Mouse (Mus musculus): ENCODE data around the gene Cdc26. TPM values are rescaled to one million over a fixed set of nuclear protein-coding genes. Genes with fewer than 3 reads are reported as not detected.

Gene Cdc26
- polyA plus RNA-seq, 1 experiment from 2014 or later: 138 TPM

DNA sequence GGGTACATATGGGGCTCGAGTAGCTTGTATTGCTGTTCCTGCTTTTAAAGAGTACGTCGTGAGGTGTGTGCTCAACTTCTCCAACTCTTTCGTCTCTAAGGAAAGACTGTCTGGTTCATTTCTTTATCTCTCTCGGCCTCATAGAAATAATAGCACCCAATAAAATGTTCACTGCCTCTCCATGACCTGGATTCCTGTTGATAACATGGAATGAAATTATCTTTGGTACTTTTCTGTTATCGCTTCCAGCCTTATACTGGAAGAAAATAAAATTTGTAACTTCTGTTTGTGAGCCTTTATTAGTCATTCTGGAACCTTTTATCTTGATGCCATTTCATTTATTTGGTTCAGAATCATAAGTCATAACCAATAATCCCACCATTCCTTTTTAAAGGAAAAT is 25.2 kb downstream of the Cdc26 start:
- TF ChIP-seq CTCF (IDR thresholded peaks at IDR 0.05; ENCODE audit: low read depth): no peak
- H3K9ac ChIP-seq (ENCODE audit: low read depth, low read length): no peak overlapping the region
- no peak overlapping the region for H3K27ac ChIP-seq
- H3K4me2 ChIP-seq (ENCODE audit: low read length): no peak overlapping the region
- H3K4me3 ChIP-seq (replicated peaks; ENCODE audit: low read depth, low read length): no peak overlapping the region
- ATAC-seq (replicated peaks; ENCODE audit: low FRiP score, low read depth) (no peak), DNase-seq (ENCODE audit: low spot score) (no peak)
- no peaks in the 10 kb centered on the region for H3K9me3 ChIP-seq (replicated peaks; ENCODE audit: low read length)
- H3K36me3 ChIP-seq (ENCODE audit: insufficient read depth, low read length): 0 out of 2 replicates have a peak, but pooled peaks cover 8% of the 10 kb centered on the region
- no peaks in the 10 kb centered on the region for H3K27me3 ChIP-seq (ENCODE audit: insufficient read depth, low read length)
- 89% methylated on average over 6 of the region's 6 CpGs for WGBS
- H3K4me1 ChIP-seq (replicated peaks; ENCODE audit: insufficient read depth, low read length): 0 out of 2 replicates have a peak, but pooled peaks cover 3% of the 10 kb centered on the region

DNA sequence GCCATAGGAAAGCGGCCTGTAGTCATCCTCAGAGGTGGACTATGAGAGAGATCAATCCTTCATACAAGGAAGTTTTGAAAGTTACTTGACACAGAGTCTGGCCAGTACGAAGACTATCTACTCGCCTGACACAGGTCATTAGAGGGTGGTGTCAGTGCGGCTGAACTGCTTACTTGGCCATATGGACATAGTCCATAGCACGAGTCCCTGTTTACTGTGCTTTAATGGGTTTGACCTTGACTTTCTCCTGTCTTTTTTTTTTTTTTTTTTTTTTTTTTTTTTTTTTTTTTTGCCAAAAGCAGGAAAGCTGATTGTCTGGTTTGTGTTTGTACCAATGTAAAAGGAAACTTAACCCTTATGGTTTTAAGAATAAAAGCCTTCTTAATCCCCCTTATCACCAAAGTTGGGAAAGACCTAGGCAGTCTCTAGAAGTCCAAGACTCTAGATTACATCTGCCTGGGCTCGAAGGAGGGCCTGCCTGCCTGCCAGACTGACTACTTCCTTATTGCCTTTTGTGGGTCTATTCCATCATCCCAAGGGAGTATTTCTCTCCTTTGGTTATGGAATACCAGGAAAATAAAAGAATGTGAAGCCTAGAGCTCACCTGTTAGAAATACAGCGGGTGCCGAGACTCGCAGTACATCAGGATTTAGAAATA is 28.6 kb downstream of the Cdc26 start:
- no peak for TF ChIP-seq CTCF (IDR thresholded peaks at IDR 0.05; ENCODE audit: low read depth)
- DNase-seq (ENCODE audit: low spot score) (no peak), ATAC-seq (replicated peaks; ENCODE audit: low FRiP score, low read depth) (no peak)
- Histone ChIP-seq H3K9me3 (replicated peaks; ENCODE audit: low read length) (no peaks in the 10 kb centered on the region), H3K27me3 (ENCODE audit: insufficient read depth, low read length) (no peaks in the 10 kb centered on the region), H3K4me3 (replicated peaks; ENCODE audit: low read depth, low read length) (no peak overlapping the region), H3K9ac (ENCODE audit: low read depth, low read length) (no peak overlapping the region), H3K36me3 (ENCODE audit: insufficient read depth, low read length) (no peaks in the 10 kb centered on the region), H3K4me1 (replicated peaks; ENCODE audit: insufficient read depth, low read length) (0 out of 2 replicates have a peak, but pooled peaks cover 3% of the 10 kb centered on the region), H3K27ac (no peak overlapping the region), H3K4me2 (ENCODE audit: low read length) (no peak overlapping the region)
- 73% methylated on average over 9 of the region's 9 CpGs for WGBS

DNA sequence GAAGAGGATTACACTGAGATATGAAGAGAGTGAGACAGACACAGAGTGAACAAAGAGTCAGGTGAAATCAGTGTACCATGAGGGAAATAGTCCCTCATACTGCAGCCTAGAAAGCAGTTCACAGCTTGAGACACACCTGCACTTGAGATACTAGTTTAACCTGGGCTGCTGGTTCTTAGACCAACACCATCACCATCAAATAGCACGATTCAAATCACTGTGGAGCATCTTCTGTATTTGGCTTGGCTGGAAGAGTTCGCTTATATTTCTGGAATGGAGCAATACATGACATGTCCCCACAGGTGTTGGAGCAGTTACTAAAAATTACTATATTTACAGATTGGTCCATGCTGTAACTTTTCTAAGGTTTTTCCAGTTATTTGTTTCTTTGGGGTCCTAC is 32.3 kb downstream of the Cdc26 start:
- H3K9me3 ChIP-seq (replicated peaks; ENCODE audit: low read length): no peaks in the 10 kb centered on the region
- no peak for ATAC-seq (replicated peaks; ENCODE audit: low FRiP score, low read depth)
- no peaks in the 10 kb centered on the region for H3K27me3 ChIP-seq (ENCODE audit: insufficient read depth, low read length)
- 0 out of 2 replicates have a peak, but pooled peaks cover 7% of the 10 kb centered on the region for H3K4me1 ChIP-seq (replicated peaks; ENCODE audit: insufficient read depth, low read length)
- no peak for TF ChIP-seq CTCF (IDR thresholded peaks at IDR 0.05; ENCODE audit: low read depth)
- H3K4me2 ChIP-seq (ENCODE audit: low read length): no peak overlapping the region
- 93% methylated on average over 2 of the region's 2 CpGs for WGBS
- no peak for DNase-seq (ENCODE audit: low spot score)
- H3K4me3 ChIP-seq (replicated peaks; ENCODE audit: low read depth, low read length): no peak overlapping the region
- no peak overlapping the region for H3K27ac ChIP-seq
- no peaks in the 10 kb centered on the region for H3K36me3 ChIP-seq (ENCODE audit: insufficient read depth, low read length)
- H3K9ac ChIP-seq (ENCODE audit: low read depth, low read length): no peak overlapping the region

DNA sequence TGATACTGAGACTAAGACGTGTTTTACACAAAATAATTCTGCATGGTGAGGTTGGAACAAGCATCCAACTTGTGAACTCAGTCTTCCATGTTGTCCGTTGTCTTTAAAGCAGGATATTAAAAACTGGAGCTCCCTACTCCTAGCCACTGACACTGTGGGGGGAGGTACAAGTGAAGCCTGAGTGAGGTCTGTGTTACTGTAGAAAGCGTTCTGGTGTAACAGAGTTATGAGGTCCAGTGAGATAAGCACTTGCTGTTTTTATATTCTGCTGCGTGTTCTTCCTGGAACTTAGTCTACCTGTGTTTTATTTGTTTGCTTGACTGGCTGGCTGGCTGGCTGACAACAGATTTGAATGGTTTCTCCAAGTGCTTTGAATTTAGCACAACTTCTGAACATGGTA is 34.1 kb downstream of the Cdc26 start:
- DNase-seq (ENCODE audit: low spot score) (no peak), ATAC-seq (replicated peaks; ENCODE audit: low FRiP score, low read depth) (no peak)
- no peak overlapping the region for H3K4me2 ChIP-seq (ENCODE audit: low read length)
- no peaks in the 10 kb centered on the region for H3K36me3 ChIP-seq (ENCODE audit: insufficient read depth, low read length)
- no peaks in the 10 kb centered on the region for H3K27me3 ChIP-seq (ENCODE audit: insufficient read depth, low read length)
- H3K9ac ChIP-seq (ENCODE audit: low read depth, low read length): no peak overlapping the region
- no peak overlapping the region for H3K4me3 ChIP-seq (replicated peaks; ENCODE audit: low read depth, low read length)
- H3K27ac ChIP-seq: peak overlapping the region; percentile 15; the same call in 1 of the 2 replicates
- 58% methylated on average over 4 of the region's 4 CpGs for WGBS
- 0 out of 2 replicates have a peak, but pooled peaks cover 4% of the 10 kb centered on the region for H3K4me1 ChIP-seq (replicated peaks; ENCODE audit: insufficient read depth, low read length)
- H3K9me3 ChIP-seq (replicated peaks; ENCODE audit: low read length): no peaks in the 10 kb centered on the region
- TF ChIP-seq CTCF (IDR thresholded peaks at IDR 0.05; ENCODE audit: low read depth): no peak

DNA sequence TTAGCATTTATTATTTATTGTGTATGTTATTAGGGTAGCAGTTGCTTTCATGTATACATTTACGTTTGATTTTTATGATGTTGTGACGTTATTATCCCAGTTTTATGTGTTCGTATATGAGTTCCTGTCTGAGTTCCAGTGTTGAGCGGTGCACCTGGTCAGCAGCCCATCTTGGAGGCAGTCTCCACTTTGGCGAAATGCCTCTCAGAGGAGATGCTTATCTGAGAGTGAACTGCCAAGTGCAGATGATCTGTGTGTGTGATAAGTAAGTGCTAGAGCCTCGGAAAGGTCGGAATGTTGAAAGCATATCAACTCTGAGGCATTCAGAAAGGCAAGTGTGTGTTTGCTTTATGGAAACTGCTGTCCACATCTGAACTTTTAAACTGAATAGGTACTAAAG is 34.8 kb downstream of the Cdc26 start:
- 59% methylated on average over 7 of the region's 7 CpGs for WGBS
- Histone ChIP-seq H3K27me3 (ENCODE audit: insufficient read depth, low read length) (no peaks in the 10 kb centered on the region), H3K36me3 (ENCODE audit: insufficient read depth, low read length) (no peaks in the 10 kb centered on the region), H3K27ac (no peak overlapping the region), H3K9me3 (replicated peaks; ENCODE audit: low read length) (no peaks in the 10 kb centered on the region), H3K4me3 (replicated peaks; ENCODE audit: low read depth, low read length) (no peak overlapping the region), H3K9ac (ENCODE audit: low read depth, low read length) (no peak overlapping the region), H3K4me2 (ENCODE audit: low read length) (no peak overlapping the region), H3K4me1 (replicated peaks; ENCODE audit: insufficient read depth, low read length) (0 out of 2 replicates have a peak, but pooled peaks cover 4% of the 10 kb centered on the region)
- ATAC-seq (replicated peaks; ENCODE audit: low FRiP score, low read depth) (no peak), DNase-seq (ENCODE audit: low spot score) (no peak)
- no peak for TF ChIP-seq CTCF (IDR thresholded peaks at IDR 0.05; ENCODE audit: low read depth)

DNA sequence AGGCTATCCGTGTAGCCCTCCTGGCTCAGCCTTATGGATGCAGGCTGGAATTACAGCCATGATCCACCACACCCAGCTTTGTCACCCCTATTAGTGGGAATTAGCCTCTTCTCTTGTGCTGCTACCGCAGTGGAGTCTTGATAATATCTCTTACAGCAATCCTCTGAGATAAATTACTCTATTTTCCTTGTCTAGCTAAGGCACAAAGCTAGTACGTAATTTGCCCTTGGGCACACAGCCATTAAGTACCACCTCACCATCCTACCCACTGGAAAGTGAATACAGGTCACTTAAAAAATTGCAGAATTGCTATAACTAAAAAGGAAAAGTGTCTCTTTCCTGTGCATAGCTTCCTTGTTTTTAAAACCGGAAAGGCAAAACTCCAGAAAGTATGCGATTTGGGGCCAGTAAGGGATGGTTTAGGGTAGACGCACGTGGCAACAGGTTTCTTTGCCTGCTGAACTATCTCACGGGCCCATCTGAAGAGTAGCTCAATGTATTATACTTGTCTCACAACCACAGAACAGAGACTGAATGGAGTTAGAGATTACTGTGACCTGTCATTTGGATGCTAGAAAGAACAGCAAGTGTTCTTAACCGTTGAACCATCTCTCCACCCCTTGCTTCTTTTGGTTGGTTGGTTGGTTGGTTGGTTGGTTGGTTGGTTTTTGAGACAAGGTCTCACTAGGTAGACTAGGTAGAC is 35.5 kb downstream of the Cdc26 start:
- Histone ChIP-seq H3K4me2 (ENCODE audit: low read length) (no peak overlapping the region), H3K4me3 (replicated peaks; ENCODE audit: low read depth, low read length) (no peak overlapping the region), H3K27ac (no peak overlapping the region), H3K9me3 (replicated peaks; ENCODE audit: low read length) (no peaks in the 10 kb centered on the region), H3K9ac (ENCODE audit: low read depth, low read length) (no peak overlapping the region), H3K36me3 (ENCODE audit: insufficient read depth, low read length) (no peaks in the 10 kb centered on the region), H3K27me3 (ENCODE audit: insufficient read depth, low read length) (no peaks in the 10 kb centered on the region), H3K4me1 (replicated peaks; ENCODE audit: insufficient read depth, low read length) (0 out of 2 replicates have a peak, but pooled peaks cover 4% of the 10 kb centered on the region)
- WGBS: 76% methylated on average over 9 of the region's 9 CpGs
- TF ChIP-seq CTCF (IDR thresholded peaks at IDR 0.05; ENCODE audit: low read depth): no peak
- ATAC-seq (replicated peaks; ENCODE audit: low FRiP score, low read depth): no peak
- no peak for DNase-seq (ENCODE audit: low spot score)

Data from kidney, postnatal 0 days (tissue).